Mouse (Mus musculus) heart, adult 2 months (tissue): ENCODE measurements around the gene Pde4d.
"Not testable (repeated sequence)": the region's sequence is repeated elsewhere in the genome, so short reads cannot be mapped to it uniquely, and the experiment has no call there.

Source experiments
- CTCF ChIP-seq: fragments of 200-600 bp; IDR thresholded peaks from 2 replicates; pipeline ENCODE4 v1.8.1; 2022; ENCODE audit warnings: antibody characterized with exemption, mild to moderate bottlenecking, moderate library complexity
- EP300 ChIP-seq: fragments of 200-500 bp; IDR thresholded peaks from 2 replicates; pipeline ENCODE4 v1.6.1; 2011; ENCODE audit warnings: low read depth, low read length, control low read depth; ENCODE audit not compliant: insufficient read depth
- POLR2A ChIP-seq: fragments of 200-500 bp; IDR thresholded peaks from 2 replicates; pipeline ENCODE4 v1.6.1; 2011; ENCODE audit warnings: mild to moderate bottlenecking, low read depth, low read length, control low read depth; ENCODE audit not compliant: insufficient read depth

GRCm38 (mm10) chr13:109902460-109902854 lies 1452.7 kb downstream of the Pde4d start:
- not testable (repeated sequence) for TF ChIP-seq POLR2A, CTCF, EP300
